Mouse (Mus musculus): ENCODE results near the gene Tas2r108. TPM values are rescaled to one million over a fixed set of nuclear protein-coding genes. Genes with fewer than 3 reads are reported as not detected.

Gene Tas2r108
- polyA plus RNA-seq, 1 experiment from 2014 or later, result not detected

- Histone ChIP-seq H3K36me3 (ENCODE audit: control insufficient read depth, insufficient read depth, low read length) (no peaks in the 10 kb centered on the region), H3K9me3 (replicated peaks; ENCODE audit: control insufficient read depth, low read length) (no peaks in the 10 kb centered on the region), H3K27ac (ENCODE audit: low read length) (no peak within 1 kb of the TSS), H3K27me3 (ENCODE audit: control insufficient read depth, insufficient read depth, low read length) (no peaks in the 10 kb centered on the region), H3K4me3 (replicated peaks; ENCODE audit: low read length) (no peak within 1 kb of the TSS), H3K9ac (ENCODE audit: low read length) (no peak within 1 kb of the TSS), H3K4me2 (ENCODE audit: low read depth, low read length) (no peak within 1 kb of the TSS), H3K4me1 (ENCODE audit: control insufficient read depth, insufficient read depth, low read length) (no peaks in the 10 kb centered on the region)
- no peak for ATAC-seq (ENCODE audit: insufficient read depth, low FRiP score)
These were observed 2.4 kb upstream of the Tas2r108 start, which contains the start of gene Tas2r137 for GRCm38 (mm10) chr6:40490933-40491332. TSS of gene Tas2r137 (plus strand) at chr6:40491233.

- no peaks in the 10 kb centered on the region for H3K36me3 ChIP-seq (ENCODE audit: control insufficient read depth, insufficient read depth, low read length)
- H3K27me3 ChIP-seq (ENCODE audit: control insufficient read depth, insufficient read depth, low read length), result no peaks in the 10 kb centered on the region
- no peak within 1 kb of the TSS for H3K9ac ChIP-seq (ENCODE audit: low read length)
- no peak for ATAC-seq (ENCODE audit: insufficient read depth, low FRiP score)
- WGBS, result 63% methylated on average over 1 of the region's 1 CpGs
- no peaks in the 10 kb centered on the region for H3K4me1 ChIP-seq (ENCODE audit: control insufficient read depth, insufficient read depth, low read length)
- H3K27ac ChIP-seq (ENCODE audit: low read length), result no peak within 1 kb of the TSS
- no peak within 1 kb of the TSS for H3K4me2 ChIP-seq (ENCODE audit: low read depth, low read length)
- H3K4me3 ChIP-seq (replicated peaks; ENCODE audit: low read length), result no peak within 1 kb of the TSS
- H3K9me3 ChIP-seq (replicated peaks; ENCODE audit: control insufficient read depth, low read length), result no peaks in the 10 kb centered on the region
These were observed 26.1 kb downstream of the Tas2r108 start, which contains the start of gene Prss37 for GRCm38 (mm10) chr6:40519408-40519807. TSS of gene Prss37 (minus strand) at chr6:40519508.

Other genes starting within 250 kb of the Tas2r108 start
- 34.9 and 40.0 TPM in 2 replicates for gene Agk, start 168.4 kb upstream of the Tas2r108 start, polyA plus RNA-seq (2015; fragmentation: Nextera tagmentation; extraction: Ambion mirVana)
- 16.6 and 19.8 TPM in 2 replicates for gene E330009J07Rik, start 57.4 kb upstream of the Tas2r108 start, polyA plus RNA-seq (2015; fragmentation: Nextera tagmentation; extraction: Ambion mirVana)
- not detected in 2 replicates for gene Wee2, start 54.4 kb upstream of the Tas2r108 start, polyA plus RNA-seq (2015; fragmentation: Nextera tagmentation; extraction: Ambion mirVana)
- 135 and 143 TPM in 2 replicates for gene Ssbp1, start 22.2 kb upstream of the Tas2r108 start, polyA plus RNA-seq (2015; fragmentation: Nextera tagmentation; extraction: Ambion mirVana)
- not detected in 2 replicates for gene Tas2r137, start 2.3 kb upstream of the Tas2r108 start, polyA plus RNA-seq (2015; fragmentation: Nextera tagmentation; extraction: Ambion mirVana)
- not detected in 2 replicates for gene Prss37, start 26.0 kb downstream of the Tas2r108 start, polyA plus RNA-seq (2015; fragmentation: Nextera tagmentation; extraction: Ambion mirVana)
- gene Olfr461, start 61.5 kb downstream of the Tas2r108 start, polyA plus RNA-seq (2015; fragmentation: Nextera tagmentation; extraction: Ambion mirVana), result 0.09 TPM in 1 of 2 replicates, not detected in the other
- not detected in 2 replicates for gene Olfr460, start 76.0 kb downstream of the Tas2r108 start, polyA plus RNA-seq (2015; fragmentation: Nextera tagmentation; extraction: Ambion mirVana)
- 1.8 and 2.8 TPM in 2 replicates for gene Clec5a, start 92.3 kb downstream of the Tas2r108 start, polyA plus RNA-seq (2015; fragmentation: Nextera tagmentation; extraction: Ambion mirVana)
- gene Tas2r138, start 119.8 kb downstream of the Tas2r108 start, polyA plus RNA-seq (2015; fragmentation: Nextera tagmentation; extraction: Ambion mirVana), result not detected in 2 replicates
- gene Mgam, start 135.3 kb downstream of the Tas2r108 start, polyA plus RNA-seq (2015; fragmentation: Nextera tagmentation; extraction: Ambion mirVana), result 3.0 and 3.9 TPM in 2 replicates

All from stomach, embryonic 16.5 days (tissue).